Mouse (Mus musculus): Measurements from ENCODE around the gene Mrpl35.

DNA sequence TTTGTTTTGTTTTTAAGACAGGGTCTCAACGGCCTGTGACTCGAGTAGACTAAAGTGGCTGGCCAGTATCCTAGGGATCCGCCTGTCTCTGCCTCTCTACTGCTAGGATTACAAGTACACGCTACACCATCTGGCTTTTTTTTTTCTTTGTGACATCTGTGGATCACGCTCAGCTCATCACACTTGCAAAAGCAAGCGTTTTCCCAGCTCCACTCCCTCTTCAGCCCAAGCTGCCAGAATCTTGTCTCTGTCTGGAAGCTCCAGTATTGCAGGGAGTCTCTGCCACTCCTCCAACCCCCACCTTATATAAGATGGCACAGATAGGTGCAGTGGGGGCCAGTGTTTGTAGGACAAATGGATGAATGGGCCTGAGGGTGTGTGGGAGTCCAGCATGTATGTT lies 54.6 kb downstream of the Mrpl35 start:
- TF ChIP-seq POLR2A (IDR thresholded peaks at IDR 0.05; ENCODE audit: control insufficient read depth, extremely low read depth, insufficient read depth, low read length, poor library complexity) = no peak
- TF ChIP-seq CTCF (IDR thresholded peaks at IDR 0.05; ENCODE audit: borderline replicate concordance, control insufficient read depth, extremely low read depth, insufficient read depth, low read length, poor library complexity) = no peak
